Mouse (Mus musculus): ENCODE measurements around the gene Gsta1.
"Not testable (repeated sequence)": the region's sequence is repeated elsewhere in the genome, so short reads cannot be mapped to it uniquely, and the experiment has no call there.

The Gsta1 gene

GRCm38 (mm10) chr9:78255683-78256470, 25.4 kb downstream of the Gsta1 start:
- DNase-seq: not testable (repeated sequence)

DNA sequence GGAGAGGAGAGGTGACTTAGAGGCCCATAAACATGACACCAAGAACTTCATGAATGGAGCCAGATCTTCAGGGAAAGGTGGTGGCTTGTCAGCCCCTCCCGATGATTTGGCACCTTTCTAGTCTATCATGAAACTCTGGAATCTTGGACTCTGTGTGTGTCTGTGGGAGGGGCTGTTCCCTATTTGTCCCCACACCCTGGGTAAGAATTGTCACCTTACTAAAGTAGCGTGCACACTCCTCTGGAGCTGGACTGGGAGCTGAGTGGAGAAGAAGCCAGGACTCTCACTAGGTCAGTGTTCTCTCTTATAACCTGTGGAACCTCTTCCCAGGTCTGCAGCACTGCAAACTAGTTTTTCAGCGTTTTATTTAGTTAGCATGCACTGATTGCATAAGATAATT, 26.5 kb downstream of the Gsta1 start, which contains the start of gene Gm3776:
Gene Gm3776, plus strand, starts transcription at position 216 of the 400 bp plus-strand sequence.
- not testable (repeated sequence) for DNase-seq

DNA sequence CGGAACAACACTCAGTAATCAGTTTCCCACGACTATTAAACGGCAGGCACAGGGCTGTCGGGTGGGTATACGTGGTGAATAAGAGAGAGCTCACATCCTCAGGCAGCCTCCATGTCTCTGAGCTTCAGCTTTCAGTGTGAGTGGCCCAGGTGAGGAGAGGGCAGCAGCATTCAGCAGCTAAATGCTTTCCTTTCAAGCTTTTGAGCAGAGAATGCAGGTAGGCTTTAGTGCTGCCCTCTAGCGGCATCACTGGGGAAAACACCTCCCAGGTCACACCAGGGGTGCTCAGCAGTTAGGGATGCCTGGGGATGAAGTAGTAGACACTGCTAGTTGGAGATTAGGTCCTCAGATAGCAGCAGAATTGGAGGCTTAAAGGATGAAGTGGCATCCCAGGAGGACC, 29.2 kb downstream of the Gsta1 start:
- DNase-seq: peak; percentile 50

DNA sequence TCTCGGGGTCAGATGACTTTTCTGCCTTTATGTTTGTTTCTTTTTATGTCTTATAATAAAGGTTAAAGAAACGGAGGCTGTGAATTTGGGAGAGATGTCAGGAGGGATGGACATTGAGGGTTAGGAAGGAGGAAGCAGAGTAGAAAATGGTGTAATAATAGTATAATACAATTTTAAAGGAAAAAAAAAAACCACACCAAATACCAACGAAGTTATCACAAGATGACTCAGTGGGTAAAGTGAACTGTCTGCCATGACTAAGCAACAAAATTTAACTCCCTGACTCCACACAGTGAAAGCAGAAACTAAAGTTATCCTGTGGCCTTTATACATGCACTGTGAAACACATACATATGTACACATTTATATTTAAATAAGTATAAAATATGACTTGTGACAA, 40.5 kb downstream of the Gsta1 start:
- not testable (repeated sequence) for DNase-seq

GRCm38 (mm10) chr9:78282002-78282711, 51.7 kb downstream of the Gsta1 start:
- DNase-seq: not testable (repeated sequence)

DNA sequence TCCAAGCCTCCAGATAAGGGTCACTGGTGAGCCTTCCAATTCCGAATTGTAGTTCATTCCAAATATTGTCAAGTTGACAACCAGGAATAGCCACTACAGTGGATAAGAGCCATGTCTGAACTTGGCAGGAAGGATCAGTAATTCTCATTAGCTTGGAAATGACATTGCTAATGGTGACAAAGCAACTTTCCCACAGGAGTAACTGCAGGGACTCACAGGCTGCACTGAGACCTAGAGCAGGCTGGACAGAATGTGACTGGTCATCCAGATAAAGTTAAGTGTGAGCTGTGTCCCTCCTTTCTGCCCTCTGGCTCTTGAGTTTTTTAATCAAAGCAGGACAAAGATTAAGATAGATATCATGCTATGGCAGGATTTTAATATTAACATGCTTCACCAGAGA, 58.6 kb downstream of the Gsta1 start:
- not testable (repeated sequence) for DNase-seq

- DNase-seq: not testable (repeated sequence)
Measured at GRCm38 (mm10) chr9:78289723-78290122, 59.3 kb downstream of the Gsta1 start, which contains the start of gene Gm10639. Gm10639 (plus strand) TSS chr9:78289923.
